Mouse (Mus musculus): ENCODE results near the gene Ttc39a. TPM values are rescaled to one million over a fixed set of nuclear protein-coding genes. Genes with fewer than 3 reads are reported as not detected.

The Ttc39a gene
- 2.3 and 2.5 TPM in 2 replicates for polyA plus RNA-seq (2014; fragmentation: Nextera tagmentation; extraction: Ambion mirVana)

GRCm38 (mm10) chr4:109406486-109407175, at the start of gene Ttc39a:
TSS of gene Ttc39a (plus strand) at chr4:109406623.
- Histone ChIP-seq H3K4me1 (replicated peaks; ENCODE audit: control insufficient read depth, insufficient read depth, low read length) (no peaks in the 10 kb centered on the region; the same call in none of the 2 replicates), H3K27me3 (ENCODE audit: control insufficient read depth, insufficient read depth, low read length) (0 out of 2 replicates have a peak, but pooled peaks cover 2% of the 10 kb centered on the region), H3K36me3 (ENCODE audit: control insufficient read depth, insufficient read depth, low read length) (no peaks in the 10 kb centered on the region), H3K9ac (ENCODE audit: low read depth, low read length) (peak within 1 kb of the TSS; percentile 66), H3K4me3 (ENCODE audit: low read depth, low read length) (peak within 1 kb of the TSS; percentile 48), H3K9me3 (ENCODE audit: control insufficient read depth, low read length) (no peaks in the 10 kb centered on the region), H3K4me2 (replicated peaks; ENCODE audit: low read depth, low read length) (peak within 1 kb of the TSS; percentile 98), H3K27ac (ENCODE audit: low read depth, low read length) (no peak within 1 kb of the TSS)
- peak; percentile 66 for ATAC-seq (ENCODE audit: low FRiP score)
- DNase-seq (ENCODE audit: low spot score), result peak; percentile 61
- WGBS, result under 1% methylated on average over 53 of the region's 56 CpGs

GRCm38 (mm10) chr4:109378107-109378506, 28.3 kb upstream of the Ttc39a start:
- H3K4me1 ChIP-seq (replicated peaks; ENCODE audit: control insufficient read depth, insufficient read depth, low read length), result no peaks in the 10 kb centered on the region
- H3K4me2 ChIP-seq (replicated peaks; ENCODE audit: low read depth, low read length), result no peak overlapping the region
- 93% methylated on average over 1 of the region's 1 CpGs for WGBS
- no peaks in the 10 kb centered on the region for H3K9me3 ChIP-seq (ENCODE audit: control insufficient read depth, low read length)
- H3K9ac ChIP-seq (ENCODE audit: low read depth, low read length), result no peak overlapping the region
- no peak overlapping the region for H3K27ac ChIP-seq (ENCODE audit: low read depth, low read length)
- no peaks in the 10 kb centered on the region for H3K36me3 ChIP-seq (ENCODE audit: control insufficient read depth, insufficient read depth, low read length)
- no peak for ATAC-seq (ENCODE audit: low FRiP score)
- DNase-seq (ENCODE audit: low spot score), result no peak
- H3K27me3 ChIP-seq (ENCODE audit: control insufficient read depth, insufficient read depth, low read length), result no peaks in the 10 kb centered on the region
- H3K4me3 ChIP-seq (ENCODE audit: low read depth, low read length), result no peak overlapping the region

DNA sequence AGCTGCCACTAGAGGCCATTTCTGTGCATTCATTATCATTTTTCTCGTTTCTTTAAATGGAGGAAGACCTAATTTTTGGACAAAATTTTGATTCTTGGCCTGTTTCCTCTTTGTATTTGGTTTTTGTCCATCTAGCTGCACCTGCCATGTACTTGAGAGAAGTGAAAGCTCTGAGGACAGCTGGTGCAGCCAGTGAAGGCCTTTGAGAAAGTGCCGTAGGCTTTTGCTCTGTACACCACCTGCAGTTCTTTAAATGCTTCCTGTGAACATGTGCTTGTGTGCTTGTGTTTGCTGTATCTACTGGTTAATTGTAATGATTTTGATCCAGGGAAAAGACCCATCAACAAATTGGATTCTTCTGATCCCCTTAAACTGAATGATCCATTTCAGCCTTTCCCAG, 24.0 kb upstream of the Ttc39a start:
- Histone ChIP-seq H3K36me3 (ENCODE audit: control insufficient read depth, insufficient read depth, low read length) (no peaks in the 10 kb centered on the region), H3K27ac (ENCODE audit: low read depth, low read length) (no peak overlapping the region), H3K27me3 (ENCODE audit: control insufficient read depth, insufficient read depth, low read length) (no peaks in the 10 kb centered on the region), H3K9me3 (ENCODE audit: control insufficient read depth, low read length) (no peaks in the 10 kb centered on the region), H3K9ac (ENCODE audit: low read depth, low read length) (no peak overlapping the region), H3K4me2 (replicated peaks; ENCODE audit: low read depth, low read length) (no peak overlapping the region), H3K4me1 (replicated peaks; ENCODE audit: control insufficient read depth, insufficient read depth, low read length) (no peaks in the 10 kb centered on the region), H3K4me3 (ENCODE audit: low read depth, low read length) (no peak overlapping the region)
- DNase-seq (ENCODE audit: low spot score), result no peak
- no peak for ATAC-seq (ENCODE audit: low FRiP score)
- WGBS, result 82% methylated on average over 2 of the region's 2 CpGs

DNA sequence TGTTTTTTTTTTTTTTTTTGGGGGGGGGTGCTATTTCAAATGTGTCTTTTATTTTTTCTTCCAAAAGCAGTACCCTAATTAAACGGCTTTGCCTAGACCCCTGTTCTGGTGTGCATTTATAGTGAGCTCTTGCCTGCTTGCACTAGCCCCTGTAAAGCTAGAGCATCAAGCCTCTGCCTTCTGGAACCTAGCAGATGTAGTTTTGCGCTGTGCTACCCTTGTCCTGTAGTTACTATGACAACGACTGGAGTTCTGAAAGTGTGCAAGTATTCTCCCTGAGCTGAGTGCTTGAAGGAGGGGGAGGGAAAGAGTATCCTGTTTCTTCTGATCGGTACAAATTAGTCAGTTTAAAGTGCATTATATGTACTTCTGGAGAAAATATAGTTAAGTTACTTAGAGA, 20.8 kb upstream of the Ttc39a start:
- no peak overlapping the region for H3K4me3 ChIP-seq (ENCODE audit: low read depth, low read length)
- no peaks in the 10 kb centered on the region for H3K9me3 ChIP-seq (ENCODE audit: control insufficient read depth, low read length)
- WGBS, result 42% methylated on average over 4 of the region's 4 CpGs
- no peak overlapping the region for H3K9ac ChIP-seq (ENCODE audit: low read depth, low read length)
- no peak overlapping the region for H3K4me2 ChIP-seq (replicated peaks; ENCODE audit: low read depth, low read length)
- H3K36me3 ChIP-seq (ENCODE audit: control insufficient read depth, insufficient read depth, low read length), result no peaks in the 10 kb centered on the region
- no peaks in the 10 kb centered on the region for H3K4me1 ChIP-seq (replicated peaks; ENCODE audit: control insufficient read depth, insufficient read depth, low read length)
- no peak overlapping the region for H3K27ac ChIP-seq (ENCODE audit: low read depth, low read length)
- no peak for ATAC-seq (ENCODE audit: low FRiP score)
- peak; percentile 14 for DNase-seq (ENCODE audit: low spot score)
- H3K27me3 ChIP-seq (ENCODE audit: control insufficient read depth, insufficient read depth, low read length), result no peaks in the 10 kb centered on the region

- Histone ChIP-seq H3K27me3 (ENCODE audit: control insufficient read depth, insufficient read depth, low read length) (no peaks in the 10 kb centered on the region), H3K27ac (ENCODE audit: low read depth, low read length) (no peak overlapping the region), H3K4me1 (replicated peaks; ENCODE audit: control insufficient read depth, insufficient read depth, low read length) (no peaks in the 10 kb centered on the region), H3K4me2 (replicated peaks; ENCODE audit: low read depth, low read length) (no peak overlapping the region), H3K4me3 (ENCODE audit: low read depth, low read length) (no peak overlapping the region), H3K9ac (ENCODE audit: low read depth, low read length) (no peak overlapping the region), H3K9me3 (ENCODE audit: control insufficient read depth, low read length) (no peaks in the 10 kb centered on the region), H3K36me3 (ENCODE audit: control insufficient read depth, insufficient read depth, low read length) (no peaks in the 10 kb centered on the region)
- DNase-seq (ENCODE audit: low spot score), result no peak
- 82% methylated on average over 6 of the region's 6 CpGs for WGBS
- no peak for ATAC-seq (ENCODE audit: low FRiP score)
Measured at GRCm38 (mm10) chr4:109393229-109393779, 13.1 kb upstream of the Ttc39a start.

- H3K36me3 ChIP-seq (ENCODE audit: control insufficient read depth, insufficient read depth, low read length), result no peaks in the 10 kb centered on the region
- WGBS, result 11% methylated on average over 13 of the region's 13 CpGs
- H3K4me3 ChIP-seq (ENCODE audit: low read depth, low read length), result no peak overlapping the region
- ATAC-seq (ENCODE audit: low FRiP score), result no peak
- H3K9ac ChIP-seq (ENCODE audit: low read depth, low read length), result no peak overlapping the region
- DNase-seq (ENCODE audit: low spot score), result no peak
- H3K27me3 ChIP-seq (ENCODE audit: control insufficient read depth, insufficient read depth, low read length), result no peaks in the 10 kb centered on the region
- 0 out of 2 replicates have a peak overlapping the region, but pooled peaks have one; percentile 5 for H3K4me2 ChIP-seq (replicated peaks; ENCODE audit: low read depth, low read length)
- no peaks in the 10 kb centered on the region for H3K4me1 ChIP-seq (replicated peaks; ENCODE audit: control insufficient read depth, insufficient read depth, low read length)
- no peaks in the 10 kb centered on the region for H3K9me3 ChIP-seq (ENCODE audit: control insufficient read depth, low read length)
- no peak overlapping the region for H3K27ac ChIP-seq (ENCODE audit: low read depth, low read length)
Measured at GRCm38 (mm10) chr4:109393902-109394301, 12.5 kb upstream of the Ttc39a start.

DNA sequence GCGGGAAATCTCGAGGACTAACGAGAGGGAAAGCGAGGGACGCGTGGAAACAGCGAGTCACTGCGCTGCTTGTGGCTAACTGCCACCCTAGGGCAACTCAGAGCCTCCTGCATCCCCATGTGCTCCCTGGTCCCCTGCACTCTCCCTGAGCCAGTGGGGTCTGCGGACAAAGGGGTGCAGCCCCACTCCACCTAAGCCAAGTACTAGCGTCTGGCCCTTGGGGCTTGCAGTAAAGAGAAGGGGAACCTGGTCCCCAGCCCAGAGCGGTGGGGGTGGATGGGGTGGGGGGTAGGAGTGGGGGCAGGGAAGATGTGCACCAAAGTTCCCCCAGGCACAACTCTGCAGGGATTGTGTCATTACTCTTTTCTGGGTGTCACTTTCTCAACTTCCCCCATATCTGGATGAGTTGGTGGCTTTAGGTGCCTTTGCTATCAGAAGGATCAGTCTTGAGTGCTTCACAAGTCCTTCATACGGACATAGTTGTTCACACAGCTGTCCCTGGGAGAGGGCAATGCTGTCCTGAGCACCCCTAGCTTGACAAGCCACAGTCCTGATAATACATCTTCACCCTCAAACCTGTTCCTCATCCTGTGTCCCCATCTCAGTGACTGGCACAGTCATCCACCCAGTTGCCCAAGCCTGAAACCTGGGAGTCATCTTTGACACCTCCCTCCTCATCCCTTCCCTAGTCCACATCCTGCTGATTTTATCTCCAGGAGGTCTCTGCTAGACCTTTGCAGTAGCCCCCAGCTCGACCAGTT, 11.9 kb upstream of the Ttc39a start:
- H3K9ac ChIP-seq (ENCODE audit: low read depth, low read length), result no peak overlapping the region
- no peak overlapping the region for H3K4me3 ChIP-seq (ENCODE audit: low read depth, low read length)
- H3K9me3 ChIP-seq (ENCODE audit: control insufficient read depth, low read length), result no peaks in the 10 kb centered on the region
- 29% methylated on average over 12 of the region's 13 CpGs for WGBS
- H3K4me2 ChIP-seq (replicated peaks; ENCODE audit: low read depth, low read length), result no peak overlapping the region
- H3K27me3 ChIP-seq (ENCODE audit: control insufficient read depth, insufficient read depth, low read length), result no peaks in the 10 kb centered on the region
- no peak for ATAC-seq (ENCODE audit: low FRiP score)
- H3K27ac ChIP-seq (ENCODE audit: low read depth, low read length), result no peak overlapping the region
- DNase-seq (ENCODE audit: low spot score), result no peak
- H3K4me1 ChIP-seq (replicated peaks; ENCODE audit: control insufficient read depth, insufficient read depth, low read length), result no peaks in the 10 kb centered on the region
- H3K36me3 ChIP-seq (ENCODE audit: control insufficient read depth, insufficient read depth, low read length), result no peaks in the 10 kb centered on the region

DNA sequence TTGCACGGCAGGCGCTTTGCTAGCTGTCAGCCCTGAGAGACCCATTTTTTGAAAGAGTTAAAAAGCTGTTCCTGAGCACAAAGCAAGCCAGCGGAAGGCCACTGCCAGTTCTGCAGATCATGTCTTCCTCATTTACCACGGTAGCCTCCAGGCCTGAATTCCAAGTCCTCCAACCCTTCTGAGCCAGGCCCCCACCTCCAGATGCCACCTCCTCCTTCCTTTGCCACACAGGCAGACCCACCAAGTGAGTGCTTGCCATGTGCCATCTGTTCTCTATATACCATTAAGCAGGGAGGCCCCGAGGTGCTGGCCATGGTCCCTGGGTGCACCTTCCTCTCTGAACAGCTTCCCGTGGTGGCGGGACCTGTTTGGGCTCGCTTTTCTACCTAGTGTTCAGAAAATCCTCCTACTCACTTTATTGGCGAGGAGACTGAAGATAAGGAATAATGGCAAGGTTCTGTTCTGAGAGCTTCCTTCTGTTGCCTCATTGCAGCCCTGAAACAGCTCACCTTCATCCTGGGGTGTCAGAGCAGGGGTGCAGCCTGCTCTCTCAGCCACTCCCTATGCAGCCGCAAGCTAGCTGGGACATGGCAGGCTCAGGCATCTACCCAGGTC, 6.0 kb upstream of the Ttc39a start:
- WGBS, result 88% methylated on average over 10 of the region's 10 CpGs
- no peak overlapping the region for H3K27ac ChIP-seq (ENCODE audit: low read depth, low read length)
- ATAC-seq (ENCODE audit: low FRiP score) (no peak), DNase-seq (ENCODE audit: low spot score) (no peak)
- no peak overlapping the region for H3K4me2 ChIP-seq (replicated peaks; ENCODE audit: low read depth, low read length)
- no peaks in the 10 kb centered on the region for H3K9me3 ChIP-seq (ENCODE audit: control insufficient read depth, low read length)
- H3K9ac ChIP-seq (ENCODE audit: low read depth, low read length), result no peak overlapping the region
- no peak overlapping the region for H3K4me3 ChIP-seq (ENCODE audit: low read depth, low read length)
- no peaks in the 10 kb centered on the region for H3K4me1 ChIP-seq (replicated peaks; ENCODE audit: control insufficient read depth, insufficient read depth, low read length)
- H3K27me3 ChIP-seq (ENCODE audit: control insufficient read depth, insufficient read depth, low read length), result no peaks in the 10 kb centered on the region
- no peaks in the 10 kb centered on the region for H3K36me3 ChIP-seq (ENCODE audit: control insufficient read depth, insufficient read depth, low read length)
